Mouse (Mus musculus) embryonic fibroblast, embryonic 13.5 days (primary cell): Measurements from ENCODE around the gene Bcs1l.

Experiments used
- CTCF ChIP-seq: IDR thresholded peaks from 2 replicates; pipeline ENCODE4 v1.5.1; 2011; ENCODE audit warnings: mild to moderate bottlenecking, control low read depth, low read length, moderate library complexity, borderline replicate concordance; ENCODE audit not compliant: insufficient read depth
- POLR2A ChIP-seq: IDR thresholded peaks from 2 replicates; pipeline ENCODE4 v1.6.1; 2011; ENCODE audit warnings: low read depth, mild to moderate bottlenecking, control low read depth, low read length, moderate library complexity

GRCm38 (mm10) chr1:74559061-74559460 lies 29.0 kb upstream of the Bcs1l start:
- TF ChIP-seq POLR2A (no peak), CTCF (no peak)
